Mouse (Mus musculus): ENCODE data around the gene Rps6ka2. TPM values are rescaled to one million over a fixed set of nuclear protein-coding genes. Genes with fewer than 3 reads are reported as not detected.

Rps6ka2 gene
- polyA plus RNA-seq, 1 experiment from 2014 or later = 5.3 TPM

DNA sequence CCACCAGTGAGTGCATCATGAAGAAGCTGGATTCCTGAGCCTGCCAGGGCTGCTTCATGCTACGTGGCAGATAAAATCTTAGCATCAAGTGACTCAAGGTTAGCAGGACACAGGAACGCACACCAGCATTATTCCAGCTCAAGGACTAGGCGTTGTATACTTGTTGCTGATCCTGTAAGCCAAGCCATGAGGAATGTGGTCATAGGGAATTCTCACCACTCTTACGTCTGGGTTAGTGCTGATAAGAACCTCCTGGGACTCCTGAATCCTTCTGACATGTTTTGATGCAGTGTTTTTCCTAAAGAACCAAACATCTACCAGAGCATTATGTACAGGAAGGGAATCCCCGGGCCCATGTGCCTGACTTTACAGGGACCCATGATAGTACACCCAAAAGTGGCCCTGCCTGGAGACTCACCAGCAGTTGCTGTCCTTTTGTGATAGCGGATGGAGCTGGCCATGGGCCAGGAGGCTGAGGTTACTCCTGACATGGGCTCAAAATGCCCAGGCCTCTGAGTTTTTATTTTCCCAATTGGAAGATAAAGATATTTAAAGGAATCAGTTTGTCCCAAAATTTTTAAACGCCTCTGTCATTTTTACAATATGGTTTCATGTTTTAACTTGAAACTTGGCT is 25.9 kb upstream of the Rps6ka2 start:
- ATAC-seq = no peak
- Histone ChIP-seq H3K9ac (ENCODE audit: low read depth, low read length) (no peak overlapping the region), H3K36me3 (ENCODE audit: control insufficient read depth, insufficient read depth, low read length) (no peaks in the 10 kb centered on the region), H3K4me1 (ENCODE audit: control insufficient read depth, insufficient read depth, low read length) (peaks cover 2% of the 10 kb centered on the region; the same call in 1 of the 2 replicates), H3K4me3 (ENCODE audit: low read length) (no peak overlapping the region), H3K9me3 (ENCODE audit: control insufficient read depth, low read length) (no peaks in the 10 kb centered on the region), H3K27ac (ENCODE audit: low read length) (no peak overlapping the region), H3K27me3 (replicated peaks; ENCODE audit: control insufficient read depth, insufficient read depth, low read length) (no peaks in the 10 kb centered on the region), H3K4me2 (ENCODE audit: low read depth, low read length) (no peak overlapping the region)
- WGBS = 74% methylated on average over 7 of the region's 7 CpGs

DNA sequence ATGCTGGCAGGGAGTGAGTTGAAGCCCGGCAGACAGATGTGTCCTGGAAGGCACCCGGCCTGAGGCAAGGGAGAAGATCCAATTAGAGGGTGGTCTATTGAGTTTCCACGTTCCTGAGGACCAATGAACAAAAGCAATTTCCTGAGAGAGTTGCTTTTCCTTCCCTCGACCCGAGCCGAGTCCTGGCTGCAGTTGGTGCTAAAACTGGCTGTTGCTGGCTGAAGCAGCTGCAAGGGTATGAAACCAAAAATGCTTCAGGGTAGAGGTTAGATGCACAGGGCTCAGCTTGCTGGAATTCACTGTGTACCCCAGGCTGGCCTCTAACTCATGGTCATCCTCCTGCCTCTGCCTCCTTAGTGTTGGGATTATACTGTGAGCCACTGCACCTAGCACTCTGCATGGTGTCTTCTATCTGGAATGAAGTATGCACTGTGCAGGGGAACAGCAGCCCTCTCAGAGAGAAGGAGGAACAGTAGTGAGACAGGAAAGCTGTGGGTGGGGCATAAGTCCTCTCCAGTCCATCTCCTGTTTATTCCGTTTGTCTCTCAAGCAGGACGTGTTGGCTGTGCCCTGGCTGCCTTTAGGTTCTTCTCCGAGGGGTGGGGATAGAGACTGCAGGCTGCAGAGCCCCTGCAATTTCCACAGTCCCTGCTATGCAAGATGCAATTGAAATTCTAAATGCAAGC is 24.4 kb upstream of the Rps6ka2 start:
- Histone ChIP-seq H3K27me3 (replicated peaks; ENCODE audit: control insufficient read depth, insufficient read depth, low read length) (no peaks in the 10 kb centered on the region), H3K9ac (ENCODE audit: low read depth, low read length) (no peak overlapping the region), H3K36me3 (ENCODE audit: control insufficient read depth, insufficient read depth, low read length) (no peaks in the 10 kb centered on the region), H3K4me3 (ENCODE audit: low read length) (no peak overlapping the region), H3K9me3 (ENCODE audit: control insufficient read depth, low read length) (no peaks in the 10 kb centered on the region), H3K4me2 (ENCODE audit: low read depth, low read length) (no peak overlapping the region), H3K4me1 (ENCODE audit: control insufficient read depth, insufficient read depth, low read length) (peaks cover 2% of the 10 kb centered on the region; the same call in 1 of the 2 replicates), H3K27ac (ENCODE audit: low read length) (no peak overlapping the region)
- ATAC-seq = no peak
- whole genome bisulfite sequencing = 48% methylated on average over 9 of the region's 9 CpGs

- H3K9ac ChIP-seq (ENCODE audit: low read depth, low read length) = no peak overlapping the region
- H3K9me3 ChIP-seq (ENCODE audit: control insufficient read depth, low read length) = no peaks in the 10 kb centered on the region
- no peak overlapping the region for H3K4me2 ChIP-seq (ENCODE audit: low read depth, low read length)
- H3K4me3 ChIP-seq (ENCODE audit: low read length) = no peak overlapping the region
- H3K27ac ChIP-seq (ENCODE audit: low read length) = no peak overlapping the region
- H3K27me3 ChIP-seq (replicated peaks; ENCODE audit: control insufficient read depth, insufficient read depth, low read length) = no peaks in the 10 kb centered on the region
- no peak for ATAC-seq
- H3K36me3 ChIP-seq (ENCODE audit: control insufficient read depth, insufficient read depth, low read length) = no peaks in the 10 kb centered on the region
- 83% methylated on average over 7 of the region's 7 CpGs for WGBS
- peaks cover 2% of the 10 kb centered on the region; the same call in 1 of the 2 replicates for H3K4me1 ChIP-seq (ENCODE audit: control insufficient read depth, insufficient read depth, low read length)
Measured at GRCm38 (mm10) chr17:7146479-7146878, 23.4 kb upstream of the Rps6ka2 start.

DNA sequence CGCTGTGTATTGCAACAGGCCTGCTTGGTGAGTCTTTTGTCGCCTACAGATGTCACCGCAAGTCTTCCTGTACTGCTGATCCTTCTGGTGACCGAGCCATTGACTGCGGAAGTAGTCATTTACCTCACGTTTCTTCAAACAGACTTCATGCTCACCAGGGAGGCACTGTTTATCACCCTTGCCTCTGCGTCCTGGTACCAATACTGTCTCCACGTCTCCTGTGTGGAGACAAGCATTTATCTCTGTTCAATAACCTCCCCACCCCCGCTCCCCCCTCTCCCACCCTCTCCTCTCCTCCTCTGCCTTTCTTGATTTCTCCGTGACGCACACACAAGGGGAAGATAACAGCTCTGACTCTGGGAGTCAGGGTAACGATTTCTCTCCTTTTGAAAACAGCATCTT is 22.0 kb upstream of the Rps6ka2 start:
- no peaks in the 10 kb centered on the region for H3K36me3 ChIP-seq (ENCODE audit: control insufficient read depth, insufficient read depth, low read length)

GRCm38 (mm10) chr17:7149328-7150195 is 20.4 kb upstream of the Rps6ka2 start:
- no peak for ATAC-seq
- H3K9ac ChIP-seq (ENCODE audit: low read depth, low read length) = no peak overlapping the region
- H3K4me3 ChIP-seq (ENCODE audit: low read length) = no peak overlapping the region
- H3K27ac ChIP-seq (ENCODE audit: low read length) = no peak overlapping the region
- H3K4me2 ChIP-seq (ENCODE audit: low read depth, low read length) = no peak overlapping the region
- H3K36me3 ChIP-seq (ENCODE audit: control insufficient read depth, insufficient read depth, low read length) = no peaks in the 10 kb centered on the region
- H3K9me3 ChIP-seq (ENCODE audit: control insufficient read depth, low read length) = no peaks in the 10 kb centered on the region
- peaks cover 2% of the 10 kb centered on the region; the same call in 1 of the 2 replicates for H3K4me1 ChIP-seq (ENCODE audit: control insufficient read depth, insufficient read depth, low read length)
- H3K27me3 ChIP-seq (replicated peaks; ENCODE audit: control insufficient read depth, insufficient read depth, low read length) = no peaks in the 10 kb centered on the region
- 94% methylated on average over 11 of the region's 11 CpGs for WGBS

More for the DNA sequence above, 22.0 kb upstream of the Rps6ka2 start:
- ATAC-seq = no peak
- peaks cover 2% of the 10 kb centered on the region; the same call in 1 of the 2 replicates for H3K4me1 ChIP-seq (ENCODE audit: control insufficient read depth, insufficient read depth, low read length)
- 43% methylated on average over 12 of the region's 12 CpGs for WGBS
- no peak overlapping the region for H3K4me2 ChIP-seq (ENCODE audit: low read depth, low read length)
- no peak overlapping the region for H3K9ac ChIP-seq (ENCODE audit: low read depth, low read length)
- H3K4me3 ChIP-seq (ENCODE audit: low read length) = no peak overlapping the region
- H3K27me3 ChIP-seq (replicated peaks; ENCODE audit: control insufficient read depth, insufficient read depth, low read length) = no peaks in the 10 kb centered on the region
- H3K9me3 ChIP-seq (ENCODE audit: control insufficient read depth, low read length) = no peaks in the 10 kb centered on the region
- no peak overlapping the region for H3K27ac ChIP-seq (ENCODE audit: low read length)

DNA sequence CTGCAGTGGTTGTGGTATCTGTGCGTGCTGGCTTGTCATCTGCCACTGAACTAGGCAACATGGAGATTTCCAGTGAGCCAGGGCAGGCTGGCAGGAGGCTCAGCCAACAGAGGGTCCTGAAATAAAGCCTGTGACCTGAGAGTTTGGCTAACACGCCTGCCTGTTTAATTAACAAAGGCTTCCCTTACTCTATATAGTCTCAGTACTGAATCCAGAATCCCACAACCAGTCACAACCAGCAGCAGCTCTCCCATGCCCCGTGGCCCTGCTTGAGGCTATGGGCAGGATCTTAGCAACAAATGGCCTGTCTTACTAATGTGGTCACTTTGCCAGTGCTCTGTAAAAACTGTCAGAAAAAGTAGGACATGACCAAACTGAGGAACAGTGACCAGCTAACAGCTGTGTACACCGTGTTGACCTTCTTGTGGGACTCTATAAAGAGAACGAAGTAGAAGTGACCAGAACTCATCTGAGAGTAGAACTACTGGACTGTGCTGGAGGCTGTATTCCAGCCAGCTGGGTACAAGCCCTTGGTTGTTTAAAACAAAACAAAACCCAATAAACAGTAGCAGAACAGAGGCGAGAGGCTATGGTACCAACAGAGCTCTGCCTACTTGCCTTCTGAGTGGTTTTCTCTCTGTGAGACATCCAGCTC is 18.3 kb upstream of the Rps6ka2 start:
- no peaks in the 10 kb centered on the region for H3K36me3 ChIP-seq (ENCODE audit: control insufficient read depth, insufficient read depth, low read length)
- 73% methylated on average over 6 of the region's 6 CpGs for WGBS

GRCm38 (mm10) chr17:7152662-7153061 is 17.3 kb upstream of the Rps6ka2 start:
- no peaks in the 10 kb centered on the region for H3K36me3 ChIP-seq (ENCODE audit: control insufficient read depth, insufficient read depth, low read length)
- H3K27me3 ChIP-seq (replicated peaks; ENCODE audit: control insufficient read depth, insufficient read depth, low read length) = no peaks in the 10 kb centered on the region
- no peak for ATAC-seq
- WGBS = 88% methylated on average over 7 of the region's 7 CpGs
- no peak overlapping the region for H3K9ac ChIP-seq (ENCODE audit: low read depth, low read length)
- H3K27ac ChIP-seq (ENCODE audit: low read length) = no peak overlapping the region
- no peaks in the 10 kb centered on the region for H3K4me1 ChIP-seq (ENCODE audit: control insufficient read depth, insufficient read depth, low read length)
- H3K4me3 ChIP-seq (ENCODE audit: low read length) = no peak overlapping the region
- no peak overlapping the region for H3K4me2 ChIP-seq (ENCODE audit: low read depth, low read length)
- H3K9me3 ChIP-seq (ENCODE audit: control insufficient read depth, low read length) = no peaks in the 10 kb centered on the region

More for the DNA sequence above, 18.3 kb upstream of the Rps6ka2 start:
- Histone ChIP-seq H3K27me3 (replicated peaks; ENCODE audit: control insufficient read depth, insufficient read depth, low read length) (no peaks in the 10 kb centered on the region), H3K27ac (ENCODE audit: low read length) (no peak overlapping the region), H3K9me3 (ENCODE audit: control insufficient read depth, low read length) (no peaks in the 10 kb centered on the region), H3K4me1 (ENCODE audit: control insufficient read depth, insufficient read depth, low read length) (no peaks in the 10 kb centered on the region), H3K4me3 (ENCODE audit: low read length) (no peak overlapping the region), H3K4me2 (ENCODE audit: low read depth, low read length) (no peak overlapping the region), H3K9ac (ENCODE audit: low read depth, low read length) (no peak overlapping the region)
- no peak for ATAC-seq

- H3K27ac ChIP-seq (ENCODE audit: low read length) = no peak overlapping the region
- 65% methylated on average over 3 of the region's 3 CpGs for WGBS
- H3K4me3 ChIP-seq (ENCODE audit: low read length) = no peak overlapping the region
- H3K9ac ChIP-seq (ENCODE audit: low read depth, low read length) = no peak overlapping the region
- no peaks in the 10 kb centered on the region for H3K36me3 ChIP-seq (ENCODE audit: control insufficient read depth, insufficient read depth, low read length)
- no peaks in the 10 kb centered on the region for H3K27me3 ChIP-seq (replicated peaks; ENCODE audit: control insufficient read depth, insufficient read depth, low read length)
- H3K4me1 ChIP-seq (ENCODE audit: control insufficient read depth, insufficient read depth, low read length) = peaks cover 5% of the 10 kb centered on the region; the same call in 1 of the 2 replicates
- ATAC-seq = no peak
- H3K4me2 ChIP-seq (ENCODE audit: low read depth, low read length) = no peak overlapping the region
- no peaks in the 10 kb centered on the region for H3K9me3 ChIP-seq (ENCODE audit: control insufficient read depth, low read length)
Measured at GRCm38 (mm10) chr17:7163955-7164354, 6.0 kb upstream of the Rps6ka2 start.

GRCm38 (mm10) chr17:7165524-7165923 is 4.4 kb upstream of the Rps6ka2 start:
- 94% methylated on average over 7 of the region's 7 CpGs for WGBS
- Histone ChIP-seq H3K27me3 (replicated peaks; ENCODE audit: control insufficient read depth, insufficient read depth, low read length) (no peaks in the 10 kb centered on the region), H3K9ac (ENCODE audit: low read depth, low read length) (no peak overlapping the region), H3K9me3 (ENCODE audit: control insufficient read depth, low read length) (no peaks in the 10 kb centered on the region), H3K4me3 (ENCODE audit: low read length) (no peak overlapping the region), H3K4me1 (ENCODE audit: control insufficient read depth, insufficient read depth, low read length) (peaks cover 6% of the 10 kb centered on the region; the same call in 1 of the 2 replicates), H3K27ac (ENCODE audit: low read length) (no peak overlapping the region), H3K36me3 (ENCODE audit: control insufficient read depth, insufficient read depth, low read length) (no peaks in the 10 kb centered on the region), H3K4me2 (ENCODE audit: low read depth, low read length) (no peak overlapping the region)
- ATAC-seq = no peak
